Mouse (Mus musculus) C2C12 (cell line): Measurements from ENCODE around the gene Gmeb1.

Experiments used
- CEBPB ChIP-seq: IDR thresholded peaks from one replicate; pipeline ENCODE4 v1.6.1; 2011; ENCODE audit warnings: low read depth, mild to moderate bottlenecking, control low read depth, moderate library complexity
- CTCF ChIP-seq: IDR thresholded peaks from one replicate; pipeline ENCODE4 v1.5.1; 2011; ENCODE audit not compliant: control insufficient read depth, insufficient read depth, insufficient read length
- MYOD1 ChIP-seq: IDR thresholded peaks from one replicate; pipeline ENCODE4 v1.6.1; 2011; ENCODE audit warnings: low read depth; ENCODE audit not compliant: control insufficient read depth, insufficient read length

DNA sequence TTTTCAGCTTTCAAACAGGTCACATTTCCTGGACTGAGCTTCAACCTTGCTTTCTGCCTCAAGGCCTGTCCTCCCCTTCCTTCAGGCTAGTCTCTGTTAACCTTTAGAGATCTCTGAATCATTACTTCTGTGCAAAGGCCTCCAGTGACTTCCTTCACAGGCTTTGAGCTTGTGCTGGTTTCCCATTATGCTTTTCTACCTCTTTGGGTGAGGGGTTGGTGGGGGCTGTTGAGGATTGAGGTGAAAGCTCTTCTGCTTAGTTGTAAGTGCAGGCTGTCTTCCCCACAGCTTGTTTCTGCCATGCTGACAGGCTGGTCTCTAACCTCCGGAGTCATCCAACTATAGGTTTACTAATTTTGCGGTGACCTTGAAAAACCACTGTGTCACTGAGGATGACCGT lies 5.0 kb downstream of the Gmeb1 start:
- TF ChIP-seq CTCF = no peak
- TF ChIP-seq MYOD1 = no peak
- no peak for TF ChIP-seq CEBPB
